Mouse (Mus musculus) olfactory bulb, adult 2 months (tissue): ENCODE measurements around the gene Vars.

Source experiments
- CTCF ChIP-seq: fragments of 200-500 bp; IDR thresholded peaks from 2 replicates; pipeline ENCODE4 v1.5.1; 2012; ENCODE audit warnings: low read depth, mild to moderate bottlenecking, low read length, moderate library complexity; ENCODE audit not compliant: insufficient read depth
- POLR2A ChIP-seq: fragments of 200-500 bp; IDR thresholded peaks from 2 replicates; pipeline ENCODE4 v1.6.1; 2012; ENCODE audit warnings: mild to moderate bottlenecking, low read depth, low read length, moderate library complexity; ENCODE audit not compliant: insufficient read depth

- no peak for TF ChIP-seq CTCF
- TF ChIP-seq POLR2A, result no peak
Measured at GRCm38 (mm10) chr17:35009586-35009985, 8.8 kb downstream of the Vars start.
